Mouse (Mus musculus): ENCODE measurements around the gene E130114P18Rik. TPM values are rescaled to one million over a fixed set of nuclear protein-coding genes. Genes with fewer than 3 reads are reported as not detected.

E130114P18Rik gene
- polyA plus RNA-seq, 1 experiment from 2014 or later: 0.54 TPM

DNA sequence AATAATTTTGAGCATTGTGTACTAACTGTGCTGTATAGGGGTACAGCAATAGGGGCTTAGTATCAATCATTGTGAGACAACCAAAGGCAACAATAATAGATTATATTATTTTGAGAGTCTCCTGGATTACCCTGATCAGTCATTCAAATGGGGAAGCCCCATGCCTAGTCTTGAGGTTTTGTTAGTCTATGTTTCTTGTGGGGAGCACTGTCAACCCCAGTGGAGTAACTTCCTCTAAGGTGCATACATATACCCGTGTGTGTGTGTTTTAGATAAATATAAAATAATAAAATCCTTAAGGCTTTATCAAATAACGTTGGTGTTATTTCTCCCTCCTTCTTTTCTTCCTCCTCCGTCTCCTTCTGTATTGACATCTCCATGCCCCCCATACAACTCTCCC lies 208.6 kb downstream of the E130114P18Rik start:
- no peak overlapping the region for H3K4me3 ChIP-seq (ENCODE audit: low read length)
- H3K27me3 ChIP-seq (ENCODE audit: insufficient read depth, low read length): no peaks in the 10 kb centered on the region
- no peak overlapping the region for H3K27ac ChIP-seq (ENCODE audit: low read length)
- 83% methylated on average over 3 of the region's 3 CpGs for WGBS
- no peaks in the 10 kb centered on the region for H3K36me3 ChIP-seq (ENCODE audit: insufficient read depth, low read length)
- no peaks in the 10 kb centered on the region for H3K4me1 ChIP-seq (ENCODE audit: insufficient read depth, low read length)
- H3K9me3 ChIP-seq (ENCODE audit: low read length): no peaks in the 10 kb centered on the region
- H3K9ac ChIP-seq (replicated peaks; ENCODE audit: low read length): no peak overlapping the region
- ATAC-seq (ENCODE audit: low FRiP score, low TSS enrichment): no peak
- no peak overlapping the region for H3K4me2 ChIP-seq (replicated peaks; ENCODE audit: low read depth, low read length)

DNA sequence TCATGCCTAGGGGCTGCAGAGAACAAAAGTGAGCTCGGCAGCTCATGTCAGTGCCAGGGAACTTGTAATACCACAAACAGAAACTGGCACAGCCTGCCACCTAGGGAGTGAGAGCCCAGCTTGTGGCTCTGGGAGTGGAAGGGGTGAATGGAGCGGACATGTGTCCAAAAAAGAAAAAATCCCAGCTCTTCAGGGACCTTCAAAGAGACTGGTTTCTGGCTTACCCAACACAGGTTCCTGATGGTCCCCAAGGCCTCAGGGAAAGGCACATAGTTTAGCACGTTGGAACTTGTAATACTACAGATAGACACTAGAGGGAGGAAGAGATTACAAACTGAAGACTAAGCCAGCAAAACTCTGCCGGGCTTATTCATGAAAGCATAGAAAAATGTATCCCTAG lies 213.2 kb downstream of the E130114P18Rik start:
- no peak overlapping the region for H3K27ac ChIP-seq (ENCODE audit: low read length)
- H3K4me3 ChIP-seq (ENCODE audit: low read length): no peak overlapping the region
- H3K36me3 ChIP-seq (ENCODE audit: insufficient read depth, low read length): no peaks in the 10 kb centered on the region
- no peaks in the 10 kb centered on the region for H3K4me1 ChIP-seq (ENCODE audit: insufficient read depth, low read length)
- no peak overlapping the region for H3K4me2 ChIP-seq (replicated peaks; ENCODE audit: low read depth, low read length)
- 33% methylated on average over 4 of the region's 4 CpGs for WGBS
- H3K27me3 ChIP-seq (ENCODE audit: insufficient read depth, low read length): no peaks in the 10 kb centered on the region
- no peak for ATAC-seq (ENCODE audit: low FRiP score, low TSS enrichment)
- no peak overlapping the region for H3K9ac ChIP-seq (replicated peaks; ENCODE audit: low read length)
- no peaks in the 10 kb centered on the region for H3K9me3 ChIP-seq (ENCODE audit: low read length)

DNA sequence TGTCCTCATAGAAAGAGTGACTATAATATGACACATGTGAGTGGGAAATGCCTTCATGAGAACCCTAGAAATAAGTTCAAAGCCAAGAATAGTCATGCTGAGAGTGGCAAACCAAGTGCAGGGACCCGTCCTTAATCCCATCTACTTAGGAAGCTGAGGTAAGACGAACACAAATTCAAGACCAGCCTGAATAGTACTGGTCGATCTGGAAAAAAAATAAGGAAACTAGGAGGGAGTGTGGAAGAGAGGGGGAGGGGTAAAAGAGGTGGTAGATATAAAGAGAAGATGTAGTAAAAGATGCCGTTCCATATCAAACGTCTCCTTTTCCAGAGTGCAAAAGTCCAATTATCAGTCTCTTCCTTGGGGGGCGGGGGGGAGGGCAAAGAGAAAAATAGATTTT lies 213.7 kb downstream of the E130114P18Rik start:
- Histone ChIP-seq H3K4me2 (replicated peaks; ENCODE audit: low read depth, low read length) (no peak overlapping the region), H3K9me3 (ENCODE audit: low read length) (no peaks in the 10 kb centered on the region), H3K9ac (replicated peaks; ENCODE audit: low read length) (no peak overlapping the region), H3K27ac (ENCODE audit: low read length) (no peak overlapping the region), H3K27me3 (ENCODE audit: insufficient read depth, low read length) (no peaks in the 10 kb centered on the region), H3K36me3 (ENCODE audit: insufficient read depth, low read length) (no peaks in the 10 kb centered on the region), H3K4me1 (ENCODE audit: insufficient read depth, low read length) (no peaks in the 10 kb centered on the region), H3K4me3 (ENCODE audit: low read length) (no peak overlapping the region)
- WGBS: 93% methylated on average over 6 of the region's 6 CpGs
- no peak for ATAC-seq (ENCODE audit: low FRiP score, low TSS enrichment)

DNA sequence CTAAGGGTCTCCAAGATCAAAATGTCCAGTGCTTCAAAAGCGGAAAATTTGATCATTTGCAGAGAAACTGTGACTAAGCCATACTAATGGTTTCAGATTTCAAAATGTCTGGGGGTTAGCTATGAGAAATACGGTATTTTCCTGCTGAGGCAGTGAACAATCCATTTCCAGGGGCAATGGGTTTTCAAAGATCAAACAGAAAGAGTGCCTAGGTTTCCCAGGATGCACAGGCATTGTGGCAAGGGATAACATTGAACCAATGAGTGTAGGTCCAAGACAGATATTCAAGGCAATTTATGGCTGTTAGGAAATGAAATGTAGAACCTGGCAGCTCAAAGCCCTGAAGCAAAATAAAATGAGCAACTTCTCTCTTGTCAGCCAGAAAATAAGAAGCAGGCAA lies 220.3 kb downstream of the E130114P18Rik start:
- Histone ChIP-seq H3K27me3 (ENCODE audit: insufficient read depth, low read length) (no peaks in the 10 kb centered on the region), H3K4me2 (replicated peaks; ENCODE audit: low read depth, low read length) (no peak overlapping the region), H3K9ac (replicated peaks; ENCODE audit: low read length) (no peak overlapping the region), H3K9me3 (ENCODE audit: low read length) (no peaks in the 10 kb centered on the region), H3K27ac (ENCODE audit: low read length) (no peak overlapping the region), H3K4me1 (ENCODE audit: insufficient read depth, low read length) (no peaks in the 10 kb centered on the region), H3K36me3 (ENCODE audit: insufficient read depth, low read length) (no peaks in the 10 kb centered on the region), H3K4me3 (ENCODE audit: low read length) (no peak overlapping the region)
- ATAC-seq (ENCODE audit: low FRiP score, low TSS enrichment): no peak
- 69% methylated on average over 2 of the region's 2 CpGs for WGBS

DNA sequence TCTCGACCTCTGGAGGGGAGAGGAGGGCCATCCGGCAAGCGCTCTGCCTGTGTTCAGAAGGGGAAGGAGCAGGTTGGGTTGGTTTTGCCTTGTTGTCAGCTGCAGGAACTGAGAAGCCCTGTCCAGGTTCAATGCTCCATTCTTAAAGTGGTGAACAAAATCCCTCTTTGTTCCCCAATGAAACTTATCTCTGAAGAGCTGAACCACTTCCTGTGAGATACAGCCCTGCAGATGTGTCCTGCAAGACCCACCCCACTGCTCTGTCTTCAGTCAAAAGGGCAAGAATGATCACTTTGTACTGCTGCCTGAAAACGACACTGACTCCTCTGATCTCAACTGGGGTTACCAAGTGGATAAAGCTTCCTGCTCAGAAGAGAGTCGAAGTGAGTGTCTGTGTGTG lies 233.9 kb downstream of the E130114P18Rik start:
- 35% methylated on average over 5 of the region's 5 CpGs for WGBS
- no peak overlapping the region for H3K9ac ChIP-seq (replicated peaks; ENCODE audit: low read length)
- ATAC-seq (ENCODE audit: low FRiP score, low TSS enrichment): no peak
- 0 out of 2 replicates have a peak, but pooled peaks cover 2% of the 10 kb centered on the region for H3K9me3 ChIP-seq (ENCODE audit: low read length)
- no peak overlapping the region for H3K4me3 ChIP-seq (ENCODE audit: low read length)
- H3K36me3 ChIP-seq (ENCODE audit: insufficient read depth, low read length): no peaks in the 10 kb centered on the region
- H3K27ac ChIP-seq (ENCODE audit: low read length): no peak overlapping the region
- no peaks in the 10 kb centered on the region for H3K27me3 ChIP-seq (ENCODE audit: insufficient read depth, low read length)
- no peaks in the 10 kb centered on the region for H3K4me1 ChIP-seq (ENCODE audit: insufficient read depth, low read length)
- no peak overlapping the region for H3K4me2 ChIP-seq (replicated peaks; ENCODE audit: low read depth, low read length)

DNA sequence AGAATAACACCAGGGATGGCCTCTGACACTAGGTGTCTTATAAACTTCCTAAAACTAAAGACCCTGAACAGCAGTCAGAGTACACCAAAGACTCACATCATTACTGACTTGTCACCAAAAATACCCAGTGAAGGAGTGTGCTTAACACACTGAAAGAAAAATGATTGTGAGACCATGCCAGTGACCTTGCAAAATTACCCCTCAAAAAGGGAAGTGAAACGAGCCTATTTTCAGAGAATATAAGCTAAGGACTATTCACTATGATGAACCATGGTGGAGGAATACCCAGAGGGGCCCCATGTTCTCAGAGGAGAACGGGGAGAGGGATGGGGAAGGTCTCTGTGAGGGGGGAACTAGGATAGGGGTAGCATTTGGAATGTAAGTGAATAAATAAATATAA lies 245.8 kb downstream of the E130114P18Rik start:
- Histone ChIP-seq H3K9ac (replicated peaks; ENCODE audit: low read length) (no peak overlapping the region), H3K4me1 (ENCODE audit: insufficient read depth, low read length) (no peaks in the 10 kb centered on the region), H3K27ac (ENCODE audit: low read length) (no peak overlapping the region), H3K36me3 (ENCODE audit: insufficient read depth, low read length) (no peaks in the 10 kb centered on the region), H3K27me3 (ENCODE audit: insufficient read depth, low read length) (no peaks in the 10 kb centered on the region), H3K4me2 (replicated peaks; ENCODE audit: low read depth, low read length) (no peak overlapping the region), H3K4me3 (ENCODE audit: low read length) (no peak overlapping the region), H3K9me3 (ENCODE audit: low read length) (no peaks in the 10 kb centered on the region)
- 51% methylated on average over 2 of the region's 2 CpGs for WGBS
- ATAC-seq (ENCODE audit: low FRiP score, low TSS enrichment): no peak

DNA sequence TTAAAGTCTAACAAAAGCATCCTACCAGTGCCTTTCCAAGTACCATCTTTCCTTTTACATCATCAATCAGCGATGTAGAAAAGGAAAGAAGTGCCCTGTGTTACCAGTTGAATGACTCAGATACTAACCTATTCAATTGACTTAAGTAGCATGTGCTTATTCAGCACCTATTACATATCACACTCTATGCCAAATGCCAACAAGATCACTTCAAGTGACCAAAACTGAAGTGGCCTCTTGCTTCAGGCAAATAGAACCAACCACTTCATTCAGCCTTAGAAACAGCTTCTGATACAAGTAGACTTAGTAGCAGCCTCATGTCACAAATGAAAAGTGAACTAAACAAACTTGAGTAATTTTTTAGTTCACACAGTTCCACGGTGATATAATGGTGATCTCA lies 249.4 kb downstream of the E130114P18Rik start:
- 82% methylated on average over 2 of the region's 2 CpGs for WGBS
- Histone ChIP-seq H3K9ac (replicated peaks; ENCODE audit: low read length) (no peak overlapping the region), H3K9me3 (ENCODE audit: low read length) (no peaks in the 10 kb centered on the region), H3K27me3 (ENCODE audit: insufficient read depth, low read length) (no peaks in the 10 kb centered on the region), H3K36me3 (ENCODE audit: insufficient read depth, low read length) (no peaks in the 10 kb centered on the region), H3K4me1 (ENCODE audit: insufficient read depth, low read length) (no peaks in the 10 kb centered on the region), H3K4me3 (ENCODE audit: low read length) (no peak overlapping the region), H3K27ac (ENCODE audit: low read length) (no peak overlapping the region), H3K4me2 (replicated peaks; ENCODE audit: low read depth, low read length) (no peak overlapping the region)
- no peak for ATAC-seq (ENCODE audit: low FRiP score, low TSS enrichment)

Other genes with a start within 250 kb of the E130114P18Rik start
- gene Nfia, start 5.3 kb downstream of the E130114P18Rik start, polyA plus RNA-seq (2015; fragmentation: Nextera tagmentation; extraction: Ambion mirVana): 19.9 and 25.0 TPM in 2 replicates

All from kidney, embryonic 16.5 days (tissue).